Mouse (Mus musculus): ENCODE measurements at regions not wholly inside any gene's neighbourhood (a gene's known extent, or its start where the extent isn't known, plus 50 kb on each side); places are given as distances from the start of the nearest gene placed in this dataset.

DNA sequence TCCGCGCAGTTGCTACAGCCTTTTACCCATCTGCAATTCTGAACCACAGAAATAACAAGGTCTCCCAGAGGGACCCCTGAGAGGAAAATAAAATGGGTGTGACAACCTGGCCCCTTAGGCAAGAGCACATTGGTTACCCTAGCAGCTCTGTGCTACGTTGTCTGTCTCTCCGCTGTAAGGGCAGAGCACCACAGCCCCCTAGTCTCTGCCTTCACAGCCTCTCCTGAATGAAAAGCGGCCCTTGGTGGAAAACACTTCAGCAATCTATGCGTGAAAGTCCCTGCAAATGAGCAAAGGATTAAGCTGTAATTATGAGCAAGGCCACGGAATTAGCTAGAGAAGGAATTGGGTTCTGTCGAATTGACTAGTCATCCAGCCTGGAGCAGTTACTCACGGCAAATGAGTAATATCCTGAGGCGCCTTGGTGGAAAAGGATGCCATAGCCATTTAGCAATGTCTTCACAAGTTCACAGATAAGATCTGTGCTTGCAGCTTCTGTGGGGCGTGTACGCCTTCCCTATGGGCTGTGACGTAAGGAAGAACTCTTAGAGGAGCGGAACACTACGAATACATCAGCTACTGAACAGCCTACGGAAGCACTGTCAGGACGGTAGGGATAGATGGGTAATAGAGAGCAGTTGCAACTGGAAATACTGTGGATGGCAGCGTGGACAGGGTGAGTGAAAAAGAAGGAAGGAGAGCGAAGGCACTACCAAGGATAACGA lies 61.0 kb upstream of the Nphp3 start:
- no peak overlapping the region for H3K27ac ChIP-seq
- intact Hi-C loops (cut with DNase I), result no loop called here
- no peak overlapping the region for H3K4me3 ChIP-seq
- H3K4me1 ChIP-seq (ENCODE audit: control insufficient read depth, insufficient read depth, low read length), result no peaks in the 10 kb centered on the region
- no peaks in the 10 kb centered on the region for H3K79me2 ChIP-seq (replicated peaks; ENCODE audit: control insufficient read depth, insufficient read depth, low read length)
- DNase-seq, result no peak
- H3K9ac ChIP-seq (ENCODE audit: low read depth, low read length), result no peak overlapping the region
- H3K36me3 ChIP-seq (ENCODE audit: control insufficient read depth, insufficient read depth, low read length), result no peaks in the 10 kb centered on the region
- TF ChIP-seq CTCF (IDR thresholded peaks at IDR 0.05), result no peak
- no peak for TF ChIP-seq POLR2A (IDR thresholded peaks at IDR 0.05; ENCODE audit: insufficient read depth, low read depth, low read length)
- no peak for TF ChIP-seq EP300 (IDR thresholded peaks at IDR 0.05; ENCODE audit: insufficient read depth, low read depth, low read length)
- 80% methylated on average over 20 of the region's 20 CpGs for WGBS
- H3K27me3 ChIP-seq (ENCODE audit: control insufficient read depth, insufficient read depth, low read length), result no peaks in the 10 kb centered on the region

DNA sequence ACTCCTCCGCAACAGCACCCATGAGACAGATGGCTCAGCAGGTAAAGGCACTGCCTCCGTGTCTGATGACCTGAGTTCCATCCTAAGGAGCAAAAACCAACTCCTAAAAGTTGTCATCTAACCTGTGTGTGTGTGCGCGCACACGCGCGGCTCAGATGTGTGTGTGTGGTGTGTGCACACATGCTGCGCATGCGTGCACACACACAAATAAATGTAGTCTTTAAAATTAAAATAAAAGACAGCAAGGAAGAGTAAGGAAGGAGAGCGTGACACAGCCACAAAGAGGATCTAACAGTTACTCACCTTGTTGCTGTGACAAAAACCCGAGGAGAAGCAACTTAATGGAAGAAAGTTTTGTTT lies 60.5 kb upstream of the Nphp3 start:
- 96% methylated on average over 11 of the region's 11 CpGs for WGBS
- TF ChIP-seq CTCF (IDR thresholded peaks at IDR 0.05) (no peak), POLR2A (IDR thresholded peaks at IDR 0.05; ENCODE audit: insufficient read depth, low read depth, low read length) (no peak), EP300 (IDR thresholded peaks at IDR 0.05; ENCODE audit: insufficient read depth, low read depth, low read length) (no peak)

DNA sequence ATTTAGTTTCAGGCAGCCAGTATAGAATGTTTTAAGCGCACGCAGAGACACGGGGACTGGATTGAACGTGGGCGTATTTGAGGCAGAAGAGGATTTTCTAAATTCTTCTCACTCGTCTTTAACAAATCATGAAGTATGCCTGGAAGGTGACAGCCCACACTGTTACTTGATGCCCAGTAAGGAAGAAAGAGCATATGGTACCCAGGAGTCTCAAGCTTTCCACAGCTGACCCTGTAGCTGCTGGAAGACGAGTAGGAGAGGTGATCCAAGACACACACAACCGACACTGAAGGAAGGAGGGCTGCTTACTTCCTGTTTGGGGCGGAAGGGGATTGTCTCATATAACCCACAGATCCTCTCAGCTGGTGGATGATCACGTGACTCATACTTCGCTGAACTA lies 56.9 kb upstream of the Nphp3 start:
- Histone ChIP-seq H3K4me3 (no peak overlapping the region), H3K79me2 (replicated peaks; ENCODE audit: control insufficient read depth, insufficient read depth, low read length) (no peaks in the 10 kb centered on the region), H3K9ac (ENCODE audit: low read depth, low read length) (no peak overlapping the region), H3K27me3 (ENCODE audit: control insufficient read depth, insufficient read depth, low read length) (no peaks in the 10 kb centered on the region), H3K36me3 (ENCODE audit: control insufficient read depth, insufficient read depth, low read length) (no peaks in the 10 kb centered on the region), H3K4me1 (ENCODE audit: control insufficient read depth, insufficient read depth, low read length) (no peaks in the 10 kb centered on the region), H3K27ac (no peak overlapping the region)
- intact Hi-C loops (cut with DNase I), result no loop called here
- TF ChIP-seq POLR2A (IDR thresholded peaks at IDR 0.05; ENCODE audit: insufficient read depth, low read depth, low read length) (no peak), EP300 (IDR thresholded peaks at IDR 0.05; ENCODE audit: insufficient read depth, low read depth, low read length) (no peak), CTCF (IDR thresholded peaks at IDR 0.05) (no peak)
- DNase-seq, result no peak
- 77% methylated on average over 11 of the region's 11 CpGs for WGBS

More for the DNA sequence above, 60.5 kb upstream of the Nphp3 start:
- Histone ChIP-seq H3K27ac (no peak overlapping the region), H3K4me1 (ENCODE audit: control insufficient read depth, insufficient read depth, low read length) (no peaks in the 10 kb centered on the region), H3K4me3 (no peak overlapping the region), H3K9ac (ENCODE audit: low read depth, low read length) (no peak overlapping the region), H3K79me2 (replicated peaks; ENCODE audit: control insufficient read depth, insufficient read depth, low read length) (no peaks in the 10 kb centered on the region), H3K27me3 (ENCODE audit: control insufficient read depth, insufficient read depth, low read length) (no peaks in the 10 kb centered on the region), H3K36me3 (ENCODE audit: control insufficient read depth, insufficient read depth, low read length) (no peaks in the 10 kb centered on the region)
- DNase-seq, result no peak
- intact Hi-C loops (cut with DNase I), result no loop called here

DNA sequence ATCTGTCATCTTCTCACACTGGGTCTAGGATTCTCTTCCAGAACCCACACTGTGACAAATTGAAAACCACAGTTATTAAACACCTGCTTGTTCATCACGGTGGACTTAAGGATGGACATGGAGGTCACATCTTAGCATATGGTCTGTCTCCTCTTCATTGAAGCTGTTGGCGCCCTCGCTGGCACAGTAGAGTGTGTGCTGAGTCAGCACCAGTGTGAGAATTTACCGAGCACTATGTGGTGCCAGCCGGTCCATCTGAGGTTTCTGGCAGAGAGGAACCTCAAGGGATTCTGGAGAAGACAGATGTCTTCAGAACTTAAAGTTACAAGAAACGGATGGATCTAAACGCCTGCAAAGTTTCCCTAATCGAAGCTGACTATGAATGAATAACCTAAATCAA lies 50.5 kb upstream of the Nphp3 start:
- no peaks in the 10 kb centered on the region for H3K27me3 ChIP-seq (ENCODE audit: control insufficient read depth, insufficient read depth, low read length)
- intact Hi-C loops (cut with DNase I), result no loop called here

More for the DNA sequence above, 50.5 kb upstream of the Nphp3 start:
- H3K4me3 ChIP-seq, result no peak overlapping the region
- no peaks in the 10 kb centered on the region for H3K4me1 ChIP-seq (ENCODE audit: control insufficient read depth, insufficient read depth, low read length)
- DNase-seq, result no peak
- WGBS, result 86% methylated on average over 8 of the region's 8 CpGs
- H3K27ac ChIP-seq, result no peak overlapping the region
- no peak overlapping the region for H3K9ac ChIP-seq (ENCODE audit: low read depth, low read length)
- no peak for TF ChIP-seq EP300 (IDR thresholded peaks at IDR 0.05; ENCODE audit: insufficient read depth, low read depth, low read length)
- no peaks in the 10 kb centered on the region for H3K79me2 ChIP-seq (replicated peaks; ENCODE audit: control insufficient read depth, insufficient read depth, low read length)
- no peaks in the 10 kb centered on the region for H3K36me3 ChIP-seq (ENCODE audit: control insufficient read depth, insufficient read depth, low read length)

Measured in heart, adult 2 months (tissue).